Mouse (Mus musculus) liver, embryonic 13.5 days (tissue): ENCODE measurements around the gene Tpp1. TPM values are rescaled to one million over a fixed set of nuclear protein-coding genes. Genes with fewer than 3 reads are reported as not detected.

Experiments used
- ATAC-seq: fragments of 200-750 bp; cut with Nextera tagmentation; 2 replicates; pipeline ENCODE4 v1.8.0; 2017; ENCODE audit warnings: low read depth, mild to moderate bottlenecking, moderate number of reproducible peaks, moderate library complexity
- DNase-seq: peaks from one replicate; pipeline ENCODE4 v3.0.0; 2022
- H3K27ac ChIP-seq: fragments of 300-500 bp; sonication (generic); 2 replicates; pipeline ENCODE4 v1.5.1; 2015; ENCODE audit warnings: moderate library complexity, mild to moderate bottlenecking, inconsistent platforms
- H3K27me3 ChIP-seq: fragments of 300-500 bp; sonication (generic); 2 replicates; pipeline ENCODE4 v1.6.1; 2015; ENCODE audit warnings: mild to moderate bottlenecking, inconsistent platforms
- H3K36me3 ChIP-seq: fragments of 300-500 bp; sonication (generic); 2 replicates; pipeline ENCODE4 v1.6.1; 2015; ENCODE audit warnings: mild to moderate bottlenecking, inconsistent platforms
- H3K4me1 ChIP-seq: fragments of 300-500 bp; sonication (generic); replicated peaks from 2 replicates; pipeline ENCODE4 v1.6.1; 2015; ENCODE audit warnings: inconsistent platforms
- H3K4me2 ChIP-seq: fragments of 300-500 bp; sonication (generic); 2 replicates; pipeline ENCODE4 v1.6.1; 2015; ENCODE audit warnings: inconsistent platforms, mild to moderate bottlenecking, moderate library complexity
- H3K4me3 ChIP-seq: fragments of 300-500 bp; sonication (generic); replicated peaks from 2 replicates; pipeline ENCODE4 v1.5.1; 2015; ENCODE audit warnings: mild to moderate bottlenecking, inconsistent platforms
- H3K9ac ChIP-seq: fragments of 300-500 bp; sonication (generic); 2 replicates; pipeline ENCODE4 v1.6.1; 2015; ENCODE audit warnings: mild to moderate bottlenecking, inconsistent platforms
- H3K9me3 ChIP-seq: fragments of 300-500 bp; sonication (generic); replicated peaks from 2 replicates; pipeline ENCODE4 v1.6.1; 2016; ENCODE audit warnings: inconsistent platforms
- WGBS: fragments of 180-500 bp; shearing (Covaris S2); methylation state at CpG from one replicate; pipeline ENCODE4 v1.1.7; 2015; ENCODE audit not compliant: insufficient replicate concordance; 5-methylcytosine and 5-hydroxymethylcytosine counted together
- polyA plus RNA-seq: library from polyadenylated mRNA; unstranded; fragments of >200 nt; fragmentation: Nextera tagmentation; extraction: Ambion mirVana; gene quantifications from 2 replicates; pipeline ENCODE4 v1.2.1, GENCODE M21; 2015

Tpp1 gene
- polyA plus RNA-seq, 1 experiment from 2014 or later = 51.2 TPM

DNA sequence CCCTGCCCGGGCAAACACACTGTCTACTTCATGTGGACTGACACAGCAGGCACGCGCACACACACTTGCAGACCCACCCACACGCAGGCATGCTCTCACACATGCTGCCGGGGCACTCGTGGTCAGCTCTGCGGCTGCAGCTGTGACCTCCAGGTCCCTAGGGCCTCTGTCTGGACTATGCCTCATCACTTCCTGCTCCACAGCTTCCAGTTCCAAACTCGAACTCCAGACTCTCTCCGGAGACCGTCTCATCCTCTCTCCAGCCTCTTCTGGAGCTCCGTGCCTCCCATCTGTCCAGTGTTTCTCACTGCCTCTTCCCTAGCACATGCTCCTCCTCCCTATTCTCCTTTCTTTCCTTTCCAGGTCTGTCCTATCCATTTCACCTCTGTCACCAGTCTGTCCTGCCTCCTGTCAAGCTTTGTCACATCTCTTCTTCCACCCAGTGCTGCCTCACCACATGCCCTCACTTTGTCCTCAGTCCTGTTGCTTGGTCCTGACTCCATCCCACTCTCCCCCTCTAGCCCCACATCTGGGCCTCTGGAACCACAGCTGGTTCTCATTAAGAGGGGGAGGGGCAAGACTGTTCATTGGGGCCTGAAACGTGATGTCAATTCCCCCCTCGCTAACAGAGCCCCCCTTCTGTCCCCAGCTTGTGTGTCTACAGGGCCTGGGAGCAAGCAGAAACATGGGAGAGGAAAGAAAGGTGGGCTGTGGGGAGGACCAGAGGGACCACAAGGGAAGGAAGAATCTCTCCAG, 25.9 kb upstream of the Tpp1 start:
- 30% methylated on average over 13 of the region's 13 CpGs for WGBS
- Histone ChIP-seq H3K27ac (peak overlapping the region; percentile 65), H3K4me2 (peak overlapping the region; percentile 23; the same call in 1 of the 2 replicates), H3K9ac (no peak overlapping the region), H3K27me3 (peaks cover 6% of the 10 kb centered on the region), H3K9me3 (no peaks in the 10 kb centered on the region), H3K36me3 (no peaks in the 10 kb centered on the region), H3K4me3 (no peak overlapping the region), H3K4me1 (peaks cover 23% of the 10 kb centered on the region)
- no peak for DNase-seq
- ATAC-seq = peak; percentile 25; the same call in 1 of the 2 replicates

DNA sequence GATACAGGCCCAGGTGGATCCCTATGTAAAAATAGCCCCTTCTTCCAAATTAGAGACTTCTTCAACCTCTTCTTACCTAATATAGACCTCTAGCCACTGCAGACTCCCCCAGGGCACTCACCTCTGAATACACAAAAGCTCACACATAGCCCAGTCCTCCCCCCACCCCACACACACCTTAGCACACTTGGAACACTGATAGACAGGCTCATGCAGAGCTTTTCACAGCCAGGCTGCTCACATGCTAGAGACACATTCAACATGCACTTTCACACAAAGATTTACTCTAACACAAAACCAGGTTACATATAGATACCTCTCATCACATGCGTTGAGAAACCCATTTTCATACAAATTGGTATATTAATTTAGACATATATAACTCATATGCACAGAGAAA, 25.3 kb upstream of the Tpp1 start:
- DNase-seq (no peak), ATAC-seq (no peak)
- Histone ChIP-seq H3K4me2 (no peak overlapping the region), H3K9me3 (no peaks in the 10 kb centered on the region), H3K9ac (no peak overlapping the region), H3K36me3 (no peaks in the 10 kb centered on the region), H3K4me3 (no peak overlapping the region), H3K27me3 (peaks cover 3% of the 10 kb centered on the region; the same call in 1 of the 2 replicates), H3K4me1 (peaks cover 23% of the 10 kb centered on the region), H3K27ac (no peak overlapping the region)
- 63% methylated on average over 1 of the region's 1 CpGs for WGBS

DNA sequence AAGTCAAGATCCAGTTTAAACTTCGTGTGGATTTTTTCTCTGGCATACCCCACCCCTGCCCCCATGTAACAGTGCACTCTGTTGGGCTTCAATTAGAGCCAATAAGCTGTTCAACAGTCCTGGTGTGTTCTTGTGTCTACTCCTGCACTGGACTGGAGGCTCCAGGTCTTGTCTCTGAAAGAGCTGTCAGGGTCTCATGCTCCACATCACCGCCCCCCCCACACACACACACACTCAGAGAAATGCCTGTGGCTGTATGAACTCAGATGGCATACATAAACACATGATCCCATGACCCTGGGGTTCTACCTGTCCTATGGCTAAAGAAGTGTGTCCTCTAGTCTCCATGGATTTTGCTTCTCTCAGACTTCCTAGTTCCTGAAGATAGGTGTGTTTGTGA, 24.0 kb upstream of the Tpp1 start:
- Histone ChIP-seq H3K4me3 (no peak overlapping the region), H3K4me1 (peaks cover 23% of the 10 kb centered on the region), H3K27me3 (no peaks in the 10 kb centered on the region), H3K36me3 (0 out of 2 replicates have a peak, but pooled peaks cover 2% of the 10 kb centered on the region), H3K27ac (no peak overlapping the region), H3K9me3 (no peaks in the 10 kb centered on the region), H3K4me2 (no peak overlapping the region), H3K9ac (no peak overlapping the region)
- no peak for ATAC-seq
- 61% methylated on average over 2 of the region's 2 CpGs for WGBS
- DNase-seq = no peak

DNA sequence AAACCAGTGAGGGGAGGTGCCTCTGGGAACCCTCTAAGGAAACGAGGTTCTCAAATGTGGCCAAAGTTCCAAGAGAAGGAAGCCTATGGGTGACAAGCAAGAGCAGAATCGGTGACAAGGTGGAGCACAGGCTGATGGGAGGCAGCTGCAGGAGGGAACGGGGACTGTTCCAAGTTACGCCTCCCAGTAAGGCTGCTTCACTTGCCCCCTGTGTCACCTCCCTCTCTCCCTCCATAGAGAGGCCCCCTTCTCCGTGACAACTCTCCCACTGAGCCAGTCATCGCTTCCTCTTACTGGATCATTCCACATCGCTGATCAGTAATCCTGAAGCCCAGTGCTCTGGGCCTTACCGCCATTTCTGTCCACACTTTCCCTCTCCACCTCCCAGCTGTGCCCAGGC, 22.6 kb upstream of the Tpp1 start:
- peaks cover 23% of the 10 kb centered on the region for H3K4me1 ChIP-seq
- no peaks in the 10 kb centered on the region for H3K9me3 ChIP-seq
- no peak for ATAC-seq
- no peak for DNase-seq
- H3K36me3 ChIP-seq = 0 out of 2 replicates have a peak, but pooled peaks cover 3% of the 10 kb centered on the region
- no peak overlapping the region for H3K4me3 ChIP-seq
- no peak overlapping the region for H3K9ac ChIP-seq
- no peak overlapping the region for H3K4me2 ChIP-seq
- no peak overlapping the region for H3K27ac ChIP-seq
- H3K27me3 ChIP-seq = no peaks in the 10 kb centered on the region
- WGBS = 57% methylated on average over 8 of the region's 8 CpGs

DNA sequence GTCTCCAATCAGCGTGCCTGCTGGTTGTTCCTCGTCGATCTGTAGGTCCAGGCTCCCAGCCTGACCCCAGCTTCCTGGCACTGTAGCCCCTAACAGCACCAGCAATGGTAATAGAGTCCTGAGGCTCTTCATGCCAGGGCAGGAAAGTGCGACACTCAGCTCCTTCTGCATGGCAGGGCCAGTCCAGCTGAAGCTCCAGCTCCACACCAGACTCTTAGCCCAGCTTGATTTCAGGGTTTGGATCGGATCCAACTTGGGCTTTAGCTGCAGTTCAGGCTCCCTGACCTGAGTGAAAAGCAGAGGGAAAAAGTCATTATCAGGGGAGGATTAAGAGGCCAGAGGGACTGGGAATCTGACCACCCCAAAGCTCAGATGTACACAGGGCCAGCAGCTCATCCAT, 21.0 kb upstream of the Tpp1 start:
- Histone ChIP-seq H3K27ac (no peak overlapping the region), H3K36me3 (0 out of 2 replicates have a peak, but pooled peaks cover 3% of the 10 kb centered on the region), H3K4me2 (no peak overlapping the region), H3K9ac (no peak overlapping the region), H3K27me3 (no peaks in the 10 kb centered on the region), H3K4me3 (no peak overlapping the region), H3K4me1 (peaks cover 11% of the 10 kb centered on the region; the same call in 1 of the 2 replicates), H3K9me3 (no peaks in the 10 kb centered on the region)
- DNase-seq = no peak
- 74% methylated on average over 5 of the region's 5 CpGs for WGBS
- ATAC-seq = no peak

DNA sequence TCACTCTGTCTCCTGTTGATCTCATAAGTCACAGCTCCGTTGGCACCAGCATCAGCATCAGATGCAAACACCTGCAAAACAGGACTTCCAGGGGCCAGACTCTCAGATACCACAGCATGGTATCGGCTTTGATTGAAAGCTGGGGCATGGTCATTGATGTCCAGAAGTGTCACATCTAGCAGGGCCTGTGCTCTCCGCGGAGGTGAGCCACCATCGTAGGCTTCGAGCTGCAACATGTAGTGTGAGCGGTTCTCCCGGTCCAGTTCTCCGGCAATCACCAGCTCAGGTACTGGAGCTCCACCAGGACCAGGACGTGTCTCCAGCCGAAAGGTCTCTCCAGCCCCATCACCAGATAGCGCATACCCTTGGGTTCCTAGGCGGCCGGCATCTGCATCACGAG, 20.3 kb upstream of the Tpp1 start:
- WGBS = 84% methylated on average over 15 of the region's 15 CpGs

DNA sequence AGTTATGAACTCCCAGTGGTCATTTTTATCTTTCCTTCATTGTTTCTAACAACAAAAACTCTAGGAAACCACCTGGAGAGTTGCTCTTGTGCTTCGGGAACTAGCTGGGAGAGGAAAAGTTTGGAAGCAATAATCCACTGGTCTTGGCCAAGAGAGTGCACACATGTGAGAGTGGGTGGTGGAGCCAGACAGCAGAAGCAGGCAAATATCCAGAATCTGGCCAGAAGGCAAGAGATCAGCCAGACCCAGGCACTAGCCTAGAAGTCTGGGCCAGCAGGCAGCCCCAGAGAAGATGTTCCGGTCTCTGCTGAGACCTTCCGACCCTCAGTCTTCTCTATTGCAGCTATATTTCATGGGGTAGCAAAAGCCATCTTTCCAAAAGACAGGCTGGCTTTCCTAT, 17.9 kb upstream of the Tpp1 start:
- DNase-seq = no peak
- Histone ChIP-seq H3K4me2 (no peak overlapping the region), H3K27me3 (no peaks in the 10 kb centered on the region), H3K4me1 (peaks cover 8% of the 10 kb centered on the region; the same call in 1 of the 2 replicates), H3K36me3 (0 out of 2 replicates have a peak, but pooled peaks cover 3% of the 10 kb centered on the region), H3K4me3 (no peak overlapping the region), H3K9ac (no peak overlapping the region), H3K27ac (no peak overlapping the region), H3K9me3 (no peaks in the 10 kb centered on the region)
- ATAC-seq = no peak
- WGBS = 73% methylated on average over 3 of the region's 3 CpGs

More for the DNA sequence above, 20.3 kb upstream of the Tpp1 start:
- Histone ChIP-seq H3K4me1 (peaks cover 11% of the 10 kb centered on the region; the same call in 1 of the 2 replicates), H3K9me3 (no peaks in the 10 kb centered on the region), H3K27ac (no peak overlapping the region), H3K9ac (no peak overlapping the region), H3K4me3 (no peak overlapping the region), H3K4me2 (no peak overlapping the region), H3K27me3 (no peaks in the 10 kb centered on the region), H3K36me3 (0 out of 2 replicates have a peak, but pooled peaks cover 3% of the 10 kb centered on the region)
- no peak for DNase-seq
- no peak for ATAC-seq

DNA sequence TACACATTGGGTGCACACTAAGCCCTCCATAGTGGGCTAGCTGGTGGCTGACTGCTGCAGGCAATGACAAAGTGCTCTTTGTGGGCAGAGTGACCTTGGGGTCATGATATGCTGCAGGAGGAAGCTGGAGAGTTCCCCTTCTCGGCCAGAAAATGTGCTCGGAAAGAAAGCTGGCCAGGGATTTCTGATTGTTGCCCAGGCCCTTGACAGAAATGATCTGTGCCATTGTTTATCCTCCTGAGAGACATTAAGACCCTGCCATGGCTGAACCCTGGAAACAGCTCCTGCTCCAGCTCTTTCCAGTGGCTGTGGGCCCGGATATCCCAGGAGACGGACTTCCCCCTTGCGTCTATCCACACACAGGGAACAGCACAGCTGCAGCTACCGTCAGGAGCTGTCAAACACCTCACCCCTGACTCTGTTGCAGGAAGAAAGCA, 15.7 kb upstream of the Tpp1 start:
- 19% methylated on average over 6 of the region's 6 CpGs for WGBS
- H3K27me3 ChIP-seq = peaks cover 15% of the 10 kb centered on the region
- H3K4me1 ChIP-seq = peaks cover 8% of the 10 kb centered on the region; the same call in 1 of the 2 replicates
- peak overlapping the region; percentile 21; the same call in 1 of the 2 replicates for H3K27ac ChIP-seq
- 0 out of 2 replicates have a peak, but pooled peaks cover 6% of the 10 kb centered on the region for H3K36me3 ChIP-seq
- H3K9me3 ChIP-seq = no peaks in the 10 kb centered on the region
- ATAC-seq (peak; percentile 11; the same call in 1 of the 2 replicates), DNase-seq (no peak)
- no peak overlapping the region for H3K4me3 ChIP-seq
- H3K4me2 ChIP-seq = 0 out of 2 replicates have a peak overlapping the region, but pooled peaks have one; percentile 4
- H3K9ac ChIP-seq = no peak overlapping the region

DNA sequence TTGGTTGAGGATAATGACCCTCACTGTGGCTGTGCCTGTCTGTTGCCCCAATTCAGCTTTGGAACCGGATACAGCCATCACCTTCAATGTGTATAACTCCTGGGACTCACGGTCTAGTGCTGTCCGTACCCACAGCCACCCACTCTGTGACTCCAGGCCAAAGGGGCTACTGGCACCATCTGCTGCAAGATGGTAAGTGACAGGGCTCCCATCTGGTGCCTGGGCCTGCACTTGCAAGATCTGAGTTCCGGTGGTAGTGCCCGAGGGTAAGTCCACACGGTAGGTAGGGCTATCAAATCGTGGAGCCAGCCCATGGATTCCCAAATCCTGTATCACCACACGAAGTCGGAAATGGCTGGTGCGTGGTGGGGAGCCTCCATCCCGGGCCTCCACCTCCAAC, 12.3 kb upstream of the Tpp1 start:
- H3K9ac ChIP-seq = no peak overlapping the region
- H3K4me2 ChIP-seq = no peak overlapping the region
- DNase-seq = no peak
- H3K4me3 ChIP-seq = no peak overlapping the region
- 69% methylated on average over 11 of the region's 11 CpGs for WGBS
- H3K4me1 ChIP-seq = peaks cover 16% of the 10 kb centered on the region; the same call in 1 of the 2 replicates
- no peaks in the 10 kb centered on the region for H3K9me3 ChIP-seq
- ATAC-seq = no peak
- no peak overlapping the region for H3K27ac ChIP-seq
- H3K27me3 ChIP-seq = peaks cover 37% of the 10 kb centered on the region
- 0 out of 2 replicates have a peak, but pooled peaks cover 4% of the 10 kb centered on the region for H3K36me3 ChIP-seq

DNA sequence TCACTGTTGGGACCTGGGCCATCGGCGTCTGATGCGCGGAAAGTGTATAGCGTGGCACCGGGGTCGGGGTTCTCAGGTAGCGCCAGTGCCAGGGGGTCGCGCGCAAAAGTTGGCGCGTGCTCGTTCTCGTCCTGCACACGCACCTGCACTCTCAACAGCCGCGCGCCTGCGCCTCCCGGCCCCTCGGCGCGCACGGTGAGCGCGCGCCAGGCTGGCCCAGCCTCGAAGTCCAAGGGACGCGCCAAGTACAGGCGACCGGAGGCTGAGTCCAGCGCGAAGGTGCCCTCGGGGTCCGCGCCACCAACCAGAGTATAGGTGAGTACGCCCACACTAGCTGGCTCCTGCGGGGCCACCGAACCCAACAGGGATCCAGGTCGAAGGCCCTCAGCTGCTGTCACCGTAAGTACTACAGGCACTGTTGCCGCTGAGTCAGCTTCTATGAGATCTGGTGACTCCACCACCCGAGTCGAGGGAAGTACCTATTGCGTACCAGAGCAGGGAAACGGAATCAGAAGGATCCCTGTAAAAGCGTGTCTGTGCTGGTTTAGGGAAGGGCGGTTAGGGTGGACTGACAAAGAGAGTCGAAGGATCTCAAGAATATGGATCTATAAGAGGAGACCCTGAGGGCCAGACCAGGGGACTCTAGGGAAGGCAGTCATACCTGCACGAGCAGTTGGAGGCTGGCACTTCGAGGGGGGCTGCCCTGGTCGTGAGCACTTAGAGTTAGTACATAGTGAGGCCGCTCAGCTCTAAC, 10.7 kb upstream of the Tpp1 start:
- Histone ChIP-seq H3K9ac (peak overlapping the region; percentile 22; the same call in 1 of the 2 replicates), H3K27me3 (peaks cover 37% of the 10 kb centered on the region), H3K4me3 (peak overlapping the region; percentile 35), H3K4me2 (peak overlapping the region; percentile 61), H3K4me1 (peaks cover 19% of the 10 kb centered on the region), H3K27ac (no peak overlapping the region), H3K9me3 (no peaks in the 10 kb centered on the region), H3K36me3 (0 out of 2 replicates have a peak, but pooled peaks cover 4% of the 10 kb centered on the region)
- DNase-seq (no peak), ATAC-seq (no peak)
- 12% methylated on average over 55 of the region's 55 CpGs for WGBS
